Mouse (Mus musculus): Measurements from ENCODE around the gene Efemp2. TPM values are rescaled to one million over a fixed set of nuclear protein-coding genes. Genes with fewer than 3 reads are reported as not detected.
"Not testable (repeated sequence)": the region's sequence is repeated elsewhere in the genome, so short reads cannot be mapped to it uniquely, and the experiment has no call there.

Efemp2 gene
- polyA plus RNA-seq, 1 experiment from 2014 or later, result 80.7 TPM

DNA sequence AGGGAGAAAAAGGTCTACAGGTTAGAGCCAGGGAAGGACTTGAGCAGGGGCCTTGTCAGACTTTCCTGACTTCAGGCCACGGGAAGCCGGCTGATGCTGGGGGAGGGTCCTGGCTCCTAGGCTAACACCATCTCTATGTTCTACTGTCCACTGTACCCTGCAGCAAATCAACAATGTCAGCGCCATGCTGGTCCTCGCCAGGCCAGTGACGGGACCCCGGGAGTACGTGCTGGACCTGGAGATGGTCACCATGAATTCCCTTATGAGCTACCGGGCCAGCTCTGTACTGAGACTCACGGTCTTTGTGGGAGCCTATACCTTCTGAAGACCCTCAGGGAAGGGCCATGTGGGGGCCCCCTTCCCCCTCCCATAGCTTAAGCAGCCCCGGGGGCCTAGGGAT lies 7.6 kb downstream of the Efemp2 start:
- no peak overlapping the region for H3K27ac ChIP-seq (replicated peaks)

DNA sequence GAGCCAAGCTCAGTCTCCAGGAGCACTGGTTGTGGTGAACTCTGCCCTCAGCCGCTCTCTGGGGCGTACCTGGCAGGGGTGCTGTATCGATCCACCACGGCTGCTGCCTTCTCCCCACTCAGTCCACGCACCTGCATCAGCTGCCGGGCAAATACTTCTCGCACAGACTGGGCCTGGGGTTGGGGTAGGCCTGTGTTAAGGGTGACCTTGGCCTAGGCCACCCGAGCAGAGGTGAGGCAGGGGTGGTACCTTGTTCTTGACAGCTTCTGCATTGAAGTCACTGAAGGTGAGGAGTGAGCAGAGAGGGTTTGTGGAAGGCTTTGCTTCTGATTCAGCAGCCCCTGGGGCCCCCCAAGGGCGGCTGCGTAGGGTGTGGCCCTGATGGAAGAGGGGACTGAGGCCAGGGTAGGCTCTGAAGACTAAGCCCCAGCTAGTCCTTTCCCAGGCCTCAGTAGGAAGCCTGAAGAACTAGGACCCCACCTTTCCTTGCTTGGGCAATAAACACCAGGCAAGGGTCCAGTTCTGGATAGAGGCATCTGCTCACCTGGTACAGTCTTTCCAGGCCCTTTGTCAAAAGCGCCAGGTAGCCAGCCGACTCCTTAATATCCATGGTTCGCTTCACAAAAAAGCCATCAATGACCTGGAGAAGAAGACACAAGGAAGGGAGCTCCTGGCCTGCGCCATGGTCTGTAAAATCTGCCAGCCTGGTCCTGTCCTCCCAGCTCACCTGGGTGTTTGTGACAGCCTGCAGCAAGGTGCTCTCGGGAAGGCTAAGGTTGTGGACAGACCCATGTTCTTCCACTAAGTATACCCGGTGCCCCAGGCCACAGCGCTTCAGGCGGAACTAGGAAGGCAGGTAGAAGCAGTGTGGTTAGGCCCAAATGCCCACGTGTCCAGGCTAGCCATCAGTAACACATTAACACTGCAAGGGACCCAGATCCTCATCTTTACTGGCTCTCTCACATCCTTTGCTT lies 9.9 kb downstream of the Efemp2 start:
- 89% methylated on average over 19 of the region's 19 CpGs for WGBS
- H3K4me1 ChIP-seq, result peaks cover 18% of the 10 kb centered on the region
- no peak overlapping the region for H3K4me3 ChIP-seq
- no peaks in the 10 kb centered on the region for H3K9me3 ChIP-seq
- no peak for ATAC-seq (ENCODE audit: extremely low read depth, insufficient number of reproducible peaks, low FRiP score, low TSS enrichment)
- H3K27ac ChIP-seq (replicated peaks), result no peak overlapping the region
- H3K27me3 ChIP-seq (replicated peaks), result no peaks in the 10 kb centered on the region
- H3K36me3 ChIP-seq, result peaks cover 81% of the 10 kb centered on the region
- H3K4me2 ChIP-seq, result no peak overlapping the region
- no peak overlapping the region for H3K9ac ChIP-seq

More for the DNA sequence above, 7.6 kb downstream of the Efemp2 start:
- H3K4me2 ChIP-seq, result no peak overlapping the region
- no peaks in the 10 kb centered on the region for H3K27me3 ChIP-seq (replicated peaks)
- H3K4me1 ChIP-seq, result peaks cover 3% of the 10 kb centered on the region
- no peak overlapping the region for H3K4me3 ChIP-seq
- no peaks in the 10 kb centered on the region for H3K9me3 ChIP-seq
- peaks cover 98% of the 10 kb centered on the region for H3K36me3 ChIP-seq
- ATAC-seq (ENCODE audit: extremely low read depth, insufficient number of reproducible peaks, low FRiP score, low TSS enrichment), result no peak
- WGBS, result 83% methylated on average over 10 of the region's 10 CpGs
- no peak overlapping the region for H3K9ac ChIP-seq

DNA sequence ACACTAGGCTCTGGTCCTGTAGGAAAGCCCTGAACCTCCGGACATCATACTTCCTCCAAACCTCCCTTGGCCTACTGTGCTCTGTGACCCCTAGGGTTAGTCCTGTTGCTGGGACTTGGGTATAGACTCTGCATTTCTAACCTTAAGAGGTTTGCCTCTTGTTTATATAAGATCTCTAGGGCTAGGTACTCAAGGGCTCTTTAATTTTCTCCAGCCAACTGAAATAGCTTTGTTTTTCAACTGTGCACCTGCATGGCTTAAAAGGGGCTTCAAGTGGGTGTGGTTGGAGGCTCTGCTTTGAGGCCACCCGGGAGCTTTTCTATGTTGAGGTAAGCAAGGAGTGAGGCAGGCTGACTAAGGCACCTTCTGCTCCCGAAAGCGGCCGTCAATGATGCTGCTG lies 10.7 kb downstream of the Efemp2 start:
- H3K4me3 ChIP-seq, result no peak overlapping the region
- ATAC-seq (ENCODE audit: extremely low read depth, insufficient number of reproducible peaks, low FRiP score, low TSS enrichment), result no peak
- H3K27me3 ChIP-seq (replicated peaks), result no peaks in the 10 kb centered on the region
- WGBS, result 86% methylated on average over 5 of the region's 5 CpGs
- H3K9me3 ChIP-seq, result no peaks in the 10 kb centered on the region
- H3K4me1 ChIP-seq, result peaks cover 21% of the 10 kb centered on the region
- H3K27ac ChIP-seq (replicated peaks), result no peak overlapping the region
- no peak overlapping the region for H3K9ac ChIP-seq
- no peak overlapping the region for H3K4me2 ChIP-seq
- peaks cover 73% of the 10 kb centered on the region for H3K36me3 ChIP-seq

DNA sequence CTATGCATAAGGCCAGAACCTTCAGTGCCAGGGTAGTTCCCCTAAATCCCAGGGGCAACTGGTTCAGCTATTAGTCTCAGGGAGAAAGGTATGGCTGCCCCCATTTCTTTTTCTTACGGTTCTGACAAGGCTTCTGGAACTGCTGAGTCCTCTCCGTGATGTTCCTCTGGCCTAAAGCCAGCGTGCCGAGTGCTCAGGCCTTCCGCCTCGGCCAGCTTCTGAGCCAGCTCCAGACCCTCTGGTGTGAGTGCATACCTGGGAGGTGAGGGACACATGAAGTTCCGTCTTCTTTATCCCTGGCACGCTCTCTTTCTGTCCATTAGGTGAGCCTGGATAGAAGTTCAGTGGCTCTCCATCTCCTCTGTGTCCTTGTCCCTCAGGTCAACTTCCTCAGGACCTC lies 11.6 kb downstream of the Efemp2 start:
- WGBS, result 81% methylated on average over 8 of the region's 8 CpGs
- Histone ChIP-seq H3K27me3 (replicated peaks) (no peaks in the 10 kb centered on the region), H3K36me3 (peaks cover 64% of the 10 kb centered on the region), H3K4me3 (no peak overlapping the region), H3K4me1 (peaks cover 27% of the 10 kb centered on the region), H3K9me3 (no peaks in the 10 kb centered on the region), H3K4me2 (no peak overlapping the region), H3K9ac (no peak overlapping the region), H3K27ac (replicated peaks) (no peak overlapping the region)
- ATAC-seq (ENCODE audit: extremely low read depth, insufficient number of reproducible peaks, low FRiP score, low TSS enrichment), result no peak

DNA sequence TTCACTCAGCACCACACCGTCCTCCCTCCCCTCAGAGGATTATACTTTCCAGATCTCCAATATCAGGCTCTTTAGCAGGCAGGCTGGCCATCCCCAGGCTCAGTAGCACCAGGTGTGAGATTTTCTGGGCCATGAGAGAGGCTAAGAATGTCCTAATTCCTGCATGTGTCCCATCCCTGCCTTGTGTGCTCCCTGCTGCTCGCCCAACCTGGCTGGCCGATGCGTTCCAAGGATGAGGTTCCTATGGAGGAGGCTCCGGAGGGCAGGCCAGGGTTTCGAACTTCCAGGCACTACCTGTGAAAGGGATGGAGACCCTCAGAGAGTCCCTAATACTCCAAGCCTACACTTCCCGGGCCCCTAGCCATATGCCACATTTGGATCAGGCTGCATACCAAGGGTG lies 12.1 kb downstream of the Efemp2 start:
- no peak overlapping the region for H3K27ac ChIP-seq (replicated peaks)

DNA sequence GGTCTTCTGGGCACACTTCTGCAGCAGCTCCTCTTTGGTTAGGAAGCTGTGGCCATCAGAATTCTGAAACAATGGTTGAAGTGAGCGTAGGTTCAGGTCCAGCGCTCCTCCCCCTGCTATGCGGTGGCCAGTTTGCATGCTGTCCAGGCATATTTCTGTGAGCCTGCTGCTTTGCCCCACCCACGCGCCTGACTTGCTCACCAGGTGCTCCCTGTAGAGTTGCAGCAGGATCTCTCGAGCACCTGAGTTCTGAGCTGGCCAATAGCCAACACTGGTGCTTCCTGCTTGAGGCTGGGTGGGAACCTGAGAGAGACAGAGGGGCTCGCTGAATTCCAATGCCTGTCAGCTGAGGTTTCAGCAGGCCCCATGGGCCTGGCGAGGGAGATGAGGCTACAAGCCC lies 12.5 kb downstream of the Efemp2 start:
- Histone ChIP-seq H3K9ac (peak overlapping the region; percentile 88; the same call in 1 of the 2 replicates), H3K4me2 (0 out of 2 replicates have a peak overlapping the region, but pooled peaks have one; percentile 91), H3K36me3 (peaks cover 55% of the 10 kb centered on the region), H3K4me3 (no peak overlapping the region), H3K27ac (replicated peaks) (no peak overlapping the region), H3K4me1 (peaks cover 27% of the 10 kb centered on the region), H3K27me3 (replicated peaks) (no peaks in the 10 kb centered on the region), H3K9me3 (no peaks in the 10 kb centered on the region)
- no peak for ATAC-seq (ENCODE audit: extremely low read depth, insufficient number of reproducible peaks, low FRiP score, low TSS enrichment)
- WGBS, result 84% methylated on average over 8 of the region's 8 CpGs

More for the DNA sequence above, 12.1 kb downstream of the Efemp2 start:
- H3K4me3 ChIP-seq, result no peak overlapping the region
- H3K4me2 ChIP-seq, result no peak overlapping the region
- H3K9me3 ChIP-seq, result no peaks in the 10 kb centered on the region
- peaks cover 59% of the 10 kb centered on the region for H3K36me3 ChIP-seq
- peaks cover 27% of the 10 kb centered on the region for H3K4me1 ChIP-seq
- 93% methylated on average over 7 of the region's 7 CpGs for WGBS
- H3K27me3 ChIP-seq (replicated peaks), result no peaks in the 10 kb centered on the region
- no peak overlapping the region for H3K9ac ChIP-seq
- no peak for ATAC-seq (ENCODE audit: extremely low read depth, insufficient number of reproducible peaks, low FRiP score, low TSS enrichment)

DNA sequence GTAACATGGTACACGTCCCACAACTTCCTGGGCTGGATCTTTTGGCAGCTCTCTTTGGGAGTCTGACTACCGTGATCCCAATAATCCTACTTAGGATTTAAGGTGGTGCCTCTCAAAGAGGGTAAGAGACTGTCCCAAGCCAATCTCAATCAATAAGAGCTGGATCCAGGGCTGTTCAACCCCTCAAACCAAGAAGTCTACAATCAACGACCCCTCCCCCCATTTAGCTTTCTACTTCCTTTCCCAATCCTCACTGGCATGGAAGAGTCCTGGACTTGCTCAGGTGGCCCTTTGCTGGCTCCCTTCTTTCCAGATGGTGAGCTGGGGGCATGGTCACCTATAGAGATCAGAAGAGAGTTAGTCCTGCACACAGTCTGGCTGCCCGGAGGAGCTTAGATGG lies 13.0 kb downstream of the Efemp2 start:
- no peaks in the 10 kb centered on the region for H3K9me3 ChIP-seq
- H3K27me3 ChIP-seq (replicated peaks), result no peaks in the 10 kb centered on the region
- H3K27ac ChIP-seq (replicated peaks), result 0 out of 2 replicates have a peak overlapping the region, but pooled peaks have one; percentile 6
- 86% methylated on average over 4 of the region's 4 CpGs for WGBS
- peak overlapping the region; percentile 91 for H3K4me2 ChIP-seq
- peaks cover 28% of the 10 kb centered on the region for H3K4me1 ChIP-seq
- ATAC-seq (ENCODE audit: extremely low read depth, insufficient number of reproducible peaks, low FRiP score, low TSS enrichment), result no peak
- H3K9ac ChIP-seq, result peak overlapping the region; percentile 88
- peak overlapping the region; percentile 100 for H3K4me3 ChIP-seq
- H3K36me3 ChIP-seq, result peaks cover 51% of the 10 kb centered on the region

DNA sequence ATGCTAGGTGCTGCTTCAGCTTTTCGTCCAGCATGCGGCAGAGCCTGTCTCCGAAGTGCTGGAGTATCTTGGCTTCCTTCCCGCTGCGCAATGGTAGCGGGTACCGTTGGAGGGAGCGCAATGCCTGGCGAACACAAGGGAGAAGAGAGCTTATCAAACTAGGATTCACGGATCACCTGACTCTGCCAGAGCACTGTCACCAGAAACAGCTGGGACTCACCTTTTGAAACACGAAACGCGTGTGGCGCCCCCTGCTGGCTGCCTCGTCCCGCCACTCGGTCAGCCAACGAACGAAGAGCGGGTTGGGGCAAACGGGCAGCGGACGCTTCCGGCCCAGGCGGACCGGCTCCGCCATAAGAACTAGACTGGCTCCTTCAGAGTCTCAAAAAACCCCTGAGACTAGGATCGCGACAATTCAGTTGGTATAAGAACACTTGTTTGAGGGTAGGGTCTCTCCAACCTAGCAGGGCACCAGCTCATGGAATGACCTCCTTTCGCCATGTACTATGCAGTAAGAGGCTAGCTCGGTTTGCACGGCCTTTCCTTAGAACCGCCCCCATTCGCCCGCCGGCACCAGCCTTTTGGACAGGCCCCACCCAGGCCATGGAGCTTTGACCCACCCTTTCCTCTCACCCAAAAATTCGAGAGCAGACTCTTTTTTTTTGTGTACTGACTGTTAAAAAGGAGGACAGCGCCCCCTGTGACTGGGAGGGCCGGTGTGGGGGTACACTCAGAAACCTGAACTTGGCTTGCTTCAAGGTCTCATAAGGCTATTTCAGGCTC lies 14.2 kb downstream of the Efemp2 start, which contains the start of gene Mus81:
Gene Mus81, minus strand, starts transcription at position 635 of the 783 bp plus-strand sequence.
- no peaks in the 10 kb centered on the region for H3K9me3 ChIP-seq
- ATAC-seq (ENCODE audit: extremely low read depth, insufficient number of reproducible peaks, low FRiP score, low TSS enrichment), result peak; percentile 58; the same call in 1 of the 2 replicates
- peak within 1 kb of the TSS; percentile 91 for H3K4me2 ChIP-seq
- peak within 1 kb of the TSS; percentile 100 for H3K4me3 ChIP-seq
- H3K9ac ChIP-seq, result peak within 1 kb of the TSS; percentile 88
- H3K4me1 ChIP-seq, result peaks cover 40% of the 10 kb centered on the region
- WGBS, result under 1% methylated on average over 39 of the region's 39 CpGs
- peaks cover 51% of the 10 kb centered on the region for H3K36me3 ChIP-seq
- H3K27me3 ChIP-seq (replicated peaks), result no peaks in the 10 kb centered on the region
- H3K27ac ChIP-seq (replicated peaks), result peak within 1 kb of the TSS; percentile 99

DNA sequence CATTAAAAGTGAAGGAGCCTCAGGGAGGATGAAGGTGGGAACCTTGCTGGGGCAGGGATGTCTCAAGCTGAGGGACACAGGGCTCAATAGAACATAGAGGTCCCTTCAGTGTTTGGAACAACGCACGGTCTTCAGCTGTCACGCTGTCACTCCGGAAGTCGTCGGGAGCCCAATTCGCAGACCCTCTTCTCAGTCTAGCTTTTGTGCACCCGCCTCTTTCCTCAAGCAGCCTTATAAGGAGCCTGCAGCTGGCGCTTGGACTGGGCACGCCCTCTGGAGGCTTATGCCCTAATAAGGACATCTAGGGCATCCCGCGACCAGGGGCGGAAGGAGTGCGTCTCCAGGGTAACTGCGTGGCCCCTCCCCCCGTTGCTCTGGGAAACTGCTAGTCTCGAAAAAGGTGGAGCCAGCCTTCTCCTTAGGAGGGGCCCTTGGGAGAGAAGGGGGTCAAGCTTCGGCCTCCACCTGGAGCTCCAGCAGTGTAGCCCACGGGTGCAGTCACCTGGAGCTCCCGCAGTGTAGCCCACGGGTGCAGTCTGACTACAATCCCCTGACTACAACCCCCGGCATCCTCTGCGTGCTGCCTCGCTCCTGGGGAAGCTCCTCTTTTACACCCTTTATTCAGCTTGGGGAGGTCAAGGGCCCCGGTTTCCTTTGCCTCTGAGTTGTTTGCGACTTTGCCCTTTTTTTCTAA lies 15.3 kb downstream of the Efemp2 start:
- 0% methylated on average over 26 of the region's 26 CpGs for WGBS
- peak; percentile 82 for ATAC-seq (ENCODE audit: extremely low read depth, insufficient number of reproducible peaks, low FRiP score, low TSS enrichment)

DNA sequence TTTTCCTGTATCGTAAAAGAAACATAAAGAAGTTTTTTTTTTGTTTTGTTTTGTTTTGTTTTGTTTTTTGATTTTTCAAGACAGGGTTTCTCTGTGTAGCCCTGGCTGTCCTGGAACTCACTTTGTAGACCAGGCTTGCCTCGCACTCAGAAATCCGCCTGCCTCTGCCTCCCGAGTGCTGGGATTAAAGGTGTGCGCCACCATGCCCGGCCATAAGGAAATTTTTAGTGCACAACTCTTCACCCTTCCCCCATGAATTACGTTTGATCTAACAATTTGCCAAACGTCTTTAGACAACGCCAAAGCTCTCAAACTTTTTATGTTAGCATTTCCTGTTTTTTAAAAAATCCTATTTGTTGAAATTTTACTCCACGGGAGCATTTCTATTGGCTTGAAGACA lies 16.0 kb downstream of the Efemp2 start:
- H3K27me3 ChIP-seq (replicated peaks); ATAC-seq (ENCODE audit: extremely low read depth, insufficient number of reproducible peaks, low FRiP score, low TSS enrichment); H3K9me3 ChIP-seq: not testable (repeated sequence)
- Histone ChIP-seq H3K4me3 (peak overlapping the region; percentile 100), H3K4me1 (peaks cover 44% of the 10 kb centered on the region), H3K4me2 (peak overlapping the region; percentile 91), H3K9ac (0 out of 2 replicates have a peak overlapping the region, but pooled peaks have one; percentile 54), H3K27ac (replicated peaks) (peak overlapping the region; percentile 99), H3K36me3 (peaks cover 51% of the 10 kb centered on the region)
- WGBS, result 45% methylated on average over 10 of the region's 10 CpGs

More for the DNA sequence above, 15.3 kb downstream of the Efemp2 start:
- H3K36me3 ChIP-seq, result peaks cover 51% of the 10 kb centered on the region
- H3K4me1 ChIP-seq, result peaks cover 44% of the 10 kb centered on the region
- H3K4me2 ChIP-seq, result peak overlapping the region; percentile 91
- no peaks in the 10 kb centered on the region for H3K9me3 ChIP-seq
- H3K27me3 ChIP-seq (replicated peaks), result no peaks in the 10 kb centered on the region
- peak overlapping the region; percentile 100 for H3K4me3 ChIP-seq
- H3K27ac ChIP-seq (replicated peaks), result peak overlapping the region; percentile 99
- peak overlapping the region; percentile 88 for H3K9ac ChIP-seq
